Mouse (Mus musculus) cerebral cortex, adult 2 months (tissue): ENCODE data around the gene Tgtp2.

Experiments
- WGBS: fragments of 180-500 bp; shearing (Covaris S2); methylation state at CpG from one replicate; pipeline ENCODE4 v1.1.7; 2018; 5-methylcytosine and 5-hydroxymethylcytosine counted together

Gene Tgtp2

GRCm38 (mm10) chr11:49063713-49064469 is at the start of gene Tgtp2:
TSS of gene Tgtp2 (minus strand) at chr11:49064206.
- 76% methylated on average over 5 of the region's 5 CpGs for WGBS

- WGBS, result 65% methylated on average over 6 of the region's 6 CpGs
Observed at GRCm38 (mm10) chr11:49112624-49113219, 48.7 kb upstream of the Tgtp2 start.

- WGBS, result 37% methylated on average over 1 of the region's 1 CpGs
Observed at GRCm38 (mm10) chr11:49111000-49111399, 47.0 kb upstream of the Tgtp2 start.

DNA sequence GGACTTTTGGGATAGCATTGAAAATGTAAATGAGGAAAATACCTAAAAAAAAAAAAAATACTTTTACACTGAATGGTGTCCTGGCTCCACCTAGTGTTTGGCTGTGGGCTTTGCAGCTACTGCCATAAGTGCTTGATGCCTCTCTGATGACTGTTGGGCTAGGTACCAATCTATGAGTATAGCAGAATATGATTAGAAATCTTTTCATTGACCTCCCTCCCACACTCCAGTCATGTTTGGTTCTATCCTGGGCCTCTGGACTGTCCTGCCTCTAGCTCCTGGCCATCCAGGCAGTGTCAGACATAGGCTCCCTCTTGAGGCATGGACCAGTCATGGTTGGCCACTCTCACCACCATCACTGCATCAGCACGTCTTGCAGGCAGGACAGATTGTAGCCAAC is 44.8 kb upstream of the Tgtp2 start:
- 59% methylated on average over 1 of the region's 1 CpGs for WGBS

DNA sequence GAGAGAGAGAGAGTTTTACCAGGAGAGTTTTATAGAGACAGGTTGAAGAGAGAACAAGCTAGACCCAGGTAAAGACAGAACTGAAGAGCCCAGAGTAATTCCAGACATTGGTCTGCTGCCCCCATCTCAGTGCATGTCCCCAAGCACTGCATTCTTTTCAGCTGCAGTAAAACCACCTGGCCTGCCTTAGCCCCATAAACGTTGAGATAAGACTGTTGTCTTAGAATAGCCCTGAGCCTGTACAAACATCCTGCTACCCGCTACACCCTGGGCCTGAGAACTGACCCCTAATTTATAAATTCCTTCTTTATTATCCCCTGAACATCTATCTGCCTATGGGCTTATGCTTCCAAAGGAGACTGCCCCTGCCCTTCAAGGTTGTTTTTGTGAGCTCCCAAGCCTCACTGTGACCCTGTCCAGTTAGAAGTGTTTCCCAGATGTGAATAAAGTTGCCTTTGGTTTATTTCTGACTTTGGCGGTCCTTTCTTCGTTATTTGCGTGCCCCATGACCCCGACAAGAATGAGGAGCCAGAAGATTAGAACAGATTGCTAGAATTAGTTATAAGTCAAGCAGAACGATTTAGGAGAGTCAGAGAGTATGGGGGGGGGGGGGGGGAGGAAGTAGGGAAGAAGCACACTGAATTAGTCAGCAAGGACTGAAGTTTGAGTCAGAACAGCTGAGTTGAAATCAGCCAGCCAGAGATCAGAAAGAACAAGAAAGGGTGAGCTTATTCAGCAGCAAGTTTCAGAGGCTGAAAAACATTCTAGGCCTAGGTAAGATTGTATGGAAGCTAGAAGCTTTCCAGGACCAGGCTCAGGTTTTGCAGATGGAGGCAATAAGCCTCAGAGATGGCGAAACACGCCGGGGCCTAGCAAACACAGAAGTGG is 43.9 kb upstream of the Tgtp2 start:
- 78% methylated on average over 10 of the region's 10 CpGs for WGBS

DNA sequence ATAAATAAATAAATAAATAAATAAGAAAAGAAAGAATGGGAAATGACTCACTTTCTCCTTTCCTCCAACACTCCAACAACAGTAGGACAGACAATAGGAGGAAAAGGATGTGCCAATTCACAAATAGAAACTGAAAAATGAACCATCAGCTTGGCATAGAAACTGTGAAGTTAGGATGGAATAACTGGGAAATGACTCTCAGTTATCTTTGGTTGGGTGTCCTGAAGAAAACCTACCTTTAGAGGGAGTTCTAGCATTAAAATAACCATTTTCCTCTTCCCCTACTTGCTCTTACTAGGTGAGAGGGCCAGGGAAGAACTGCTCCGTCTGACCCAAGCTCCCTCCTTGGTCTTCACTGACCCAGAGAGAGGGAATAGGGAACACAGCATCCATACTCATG is 41.7 kb upstream of the Tgtp2 start:
- 81% methylated on average over 1 of the region's 1 CpGs for WGBS

GRCm38 (mm10) chr11:49103047-49103693 is 39.2 kb upstream of the Tgtp2 start:
- 16% methylated on average over 8 of the region's 8 CpGs for WGBS

- WGBS, result 65% methylated on average over 5 of the region's 5 CpGs
Observed at GRCm38 (mm10) chr11:49101500-49101899, 37.5 kb upstream of the Tgtp2 start.

DNA sequence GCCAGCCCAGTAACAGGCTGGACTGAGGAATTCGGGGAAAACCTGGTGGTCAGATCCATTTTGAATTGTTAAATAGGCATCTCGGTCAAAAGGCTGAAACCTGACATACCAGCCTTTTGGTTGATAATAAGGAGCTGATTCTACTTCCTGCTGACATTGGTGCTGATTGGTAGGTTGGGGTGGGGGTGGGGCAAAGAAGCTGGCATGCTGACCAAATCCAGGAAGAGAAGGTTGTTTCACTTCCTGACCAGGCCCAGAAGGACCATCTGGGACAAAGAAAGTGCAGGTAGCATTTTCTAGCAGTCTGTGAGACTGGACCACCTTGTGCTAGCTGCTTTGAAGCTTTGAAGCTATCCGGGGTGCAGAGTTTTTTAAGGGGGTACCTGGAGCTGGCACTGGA is 36.4 kb upstream of the Tgtp2 start:
- WGBS, result 89% methylated on average over 3 of the region's 3 CpGs

DNA sequence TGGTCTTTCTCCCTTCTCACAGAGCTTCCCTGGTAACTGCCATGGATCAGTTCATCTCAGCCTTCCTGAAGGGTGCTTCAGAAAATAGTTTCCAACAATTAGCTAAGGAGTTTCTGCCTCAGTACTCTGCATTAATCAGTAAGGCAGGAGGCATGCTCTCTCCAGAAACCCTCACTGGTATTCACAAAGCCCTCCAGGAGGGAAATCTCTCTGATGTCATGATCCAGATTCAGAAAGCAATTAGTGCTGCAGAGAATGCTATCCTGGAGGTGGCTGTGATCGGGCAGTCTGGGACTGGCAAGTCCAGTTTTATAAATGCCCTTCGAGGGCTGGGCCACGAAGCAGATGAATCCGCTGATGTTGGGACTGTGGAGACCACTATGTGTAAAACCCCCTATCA is 31.4 kb upstream of the Tgtp2 start:
- whole genome bisulfite sequencing, result 78% methylated on average over 4 of the region's 4 CpGs

DNA sequence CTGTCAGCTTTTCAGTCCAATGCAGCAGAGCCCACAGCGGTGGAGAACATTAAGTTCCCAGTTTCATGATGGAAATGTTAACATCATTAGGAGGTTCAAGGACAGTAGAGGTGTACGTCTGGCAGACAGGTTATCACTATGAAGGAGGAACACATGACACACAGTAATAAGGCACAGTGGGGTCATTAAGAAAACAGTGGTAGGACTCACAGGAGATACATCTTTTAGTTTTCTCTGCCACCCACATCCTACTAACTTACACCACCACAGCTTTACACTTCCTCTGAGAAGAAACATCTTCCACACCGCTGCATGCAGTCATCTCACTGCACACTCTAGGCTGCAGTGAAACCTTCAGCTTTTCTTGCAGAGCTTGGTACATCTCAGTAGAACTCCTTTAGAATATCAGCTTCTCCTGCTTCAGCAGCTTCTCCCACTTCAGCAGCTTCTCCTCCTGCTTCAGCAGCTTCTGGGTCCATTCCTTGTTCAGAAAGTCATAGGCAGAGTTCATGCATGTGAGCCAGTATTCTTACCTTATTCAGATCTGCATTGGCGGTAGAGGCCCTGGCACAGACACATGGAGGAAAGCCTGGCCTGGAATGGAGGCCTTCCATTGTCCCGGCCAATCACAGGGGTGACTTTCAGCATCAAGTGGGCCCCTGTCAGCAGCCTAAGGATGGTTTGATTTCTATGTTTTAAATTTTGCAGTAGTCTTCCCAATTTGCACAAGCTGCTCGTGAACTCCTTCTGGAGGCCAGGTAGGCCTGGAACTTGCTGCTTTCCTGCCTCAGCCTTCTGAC is 30.1 kb upstream of the Tgtp2 start:
- WGBS, result 90% methylated on average over 6 of the region's 6 CpGs

DNA sequence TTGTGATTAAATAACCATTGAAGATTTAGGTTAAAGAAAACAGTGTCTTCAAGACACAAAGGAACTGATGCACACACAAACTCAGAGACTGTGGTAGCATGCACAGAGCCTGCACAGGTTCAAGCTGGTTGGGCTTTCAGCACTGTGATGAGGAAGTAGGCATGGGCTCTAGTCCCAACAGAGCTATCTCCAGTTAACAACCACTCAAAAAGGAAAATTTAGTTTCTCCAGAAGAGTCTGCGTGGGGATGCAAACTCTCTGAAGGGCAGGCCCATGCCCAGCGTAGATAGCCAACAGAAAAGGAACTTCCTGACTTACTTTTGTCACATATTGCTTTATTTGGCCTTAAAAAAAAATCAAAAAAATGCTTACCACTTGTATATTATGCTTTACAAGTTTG is 28.8 kb upstream of the Tgtp2 start:
- 83% methylated on average over 2 of the region's 2 CpGs for WGBS

GRCm38 (mm10) chr11:49092053-49092586 is 28.1 kb upstream of the Tgtp2 start:
- 100% methylated on average over 1 of the region's 1 CpGs for WGBS

DNA sequence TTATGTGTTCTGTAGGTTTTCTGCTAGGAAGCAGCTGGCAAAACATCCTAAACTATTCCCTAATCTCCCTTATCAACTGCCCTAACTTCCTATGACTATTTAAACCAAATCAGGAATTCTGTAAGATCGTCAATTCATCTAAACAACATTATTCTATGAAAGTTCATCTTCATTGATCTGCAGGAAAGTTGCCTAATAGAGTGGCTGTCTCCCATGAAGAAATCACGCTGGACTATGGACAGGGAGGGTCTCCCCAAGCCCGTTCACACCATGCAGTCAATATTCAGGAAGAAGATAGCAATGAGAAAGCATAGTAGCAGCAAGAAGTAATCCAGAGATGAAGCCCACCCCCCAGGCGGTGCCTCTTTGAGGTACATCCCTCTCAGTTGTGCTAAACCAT is 27.2 kb upstream of the Tgtp2 start:
- WGBS, result 77% methylated on average over 4 of the region's 4 CpGs

- 81% methylated on average over 5 of the region's 5 CpGs for WGBS
Observed at GRCm38 (mm10) chr11:49090551-49090950, 26.5 kb upstream of the Tgtp2 start.

DNA sequence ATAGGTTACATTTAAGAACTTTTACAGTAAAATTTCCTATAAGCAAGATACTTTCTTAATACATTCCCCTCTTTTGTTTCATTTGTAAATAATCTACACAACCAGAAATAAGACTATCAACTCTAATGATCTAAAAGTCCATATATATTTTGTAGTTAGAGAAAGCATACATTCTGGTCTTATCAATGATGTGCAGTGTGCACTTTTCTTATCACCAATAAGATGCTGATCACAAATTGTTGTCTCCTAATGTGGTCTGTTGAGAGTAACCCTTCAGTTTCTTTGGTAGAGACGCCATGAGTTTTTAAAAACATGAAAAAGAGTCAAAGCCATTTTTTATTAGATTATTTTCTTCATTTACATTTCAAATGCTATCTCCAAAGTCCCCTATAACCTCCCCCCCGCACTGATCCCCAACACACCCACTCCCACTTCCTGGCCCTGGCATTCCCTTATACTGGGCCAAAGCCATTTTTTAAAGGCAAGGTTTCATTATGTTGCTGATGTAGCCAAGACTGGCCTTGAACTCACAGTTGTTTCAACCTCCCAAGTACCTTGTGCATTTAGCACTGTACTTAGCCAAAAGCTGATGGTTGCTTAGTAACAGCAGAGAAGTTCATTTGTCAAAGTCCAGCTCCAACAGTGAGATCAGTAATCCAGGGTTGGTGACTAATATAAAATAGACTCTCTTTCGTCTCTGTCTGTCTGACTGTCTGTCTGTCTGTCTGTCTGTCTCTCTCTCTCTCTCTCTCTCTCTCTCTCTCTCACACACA is 25.9 kb upstream of the Tgtp2 start:
- WGBS, result 83% methylated on average over 3 of the region's 3 CpGs

DNA sequence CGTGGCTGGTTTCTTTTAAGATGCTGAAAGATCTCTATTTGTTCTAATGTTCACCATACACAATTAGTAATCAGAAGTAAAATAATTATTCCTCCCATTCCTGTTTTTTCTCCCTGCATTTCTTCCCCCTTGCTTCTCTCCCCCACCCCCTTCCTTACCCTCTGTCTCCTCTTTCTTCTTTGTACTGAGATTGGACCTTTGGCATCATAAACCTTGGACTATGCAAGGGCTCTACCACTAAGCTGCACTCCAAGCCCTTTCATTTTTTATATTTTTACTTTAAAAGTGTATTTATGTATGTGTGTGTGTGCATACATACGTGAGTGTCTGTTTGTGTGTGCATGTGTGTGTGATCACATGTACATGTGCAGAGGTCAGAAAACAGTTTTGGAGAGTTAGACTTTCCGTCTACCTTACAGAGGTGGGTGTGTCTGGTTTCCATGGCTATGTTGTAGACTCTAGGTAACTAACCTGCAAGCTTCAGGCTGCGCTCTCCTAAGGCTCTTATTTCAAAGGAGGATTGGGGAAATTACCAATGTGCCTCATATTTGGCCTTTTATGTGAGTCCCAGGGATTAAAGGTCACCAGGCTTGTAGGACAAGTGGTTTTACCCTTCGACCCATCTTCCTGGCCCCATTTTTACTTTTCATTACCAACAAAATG is 25.1 kb upstream of the Tgtp2 start:
- WGBS, result 97% methylated on average over 5 of the region's 5 CpGs

DNA sequence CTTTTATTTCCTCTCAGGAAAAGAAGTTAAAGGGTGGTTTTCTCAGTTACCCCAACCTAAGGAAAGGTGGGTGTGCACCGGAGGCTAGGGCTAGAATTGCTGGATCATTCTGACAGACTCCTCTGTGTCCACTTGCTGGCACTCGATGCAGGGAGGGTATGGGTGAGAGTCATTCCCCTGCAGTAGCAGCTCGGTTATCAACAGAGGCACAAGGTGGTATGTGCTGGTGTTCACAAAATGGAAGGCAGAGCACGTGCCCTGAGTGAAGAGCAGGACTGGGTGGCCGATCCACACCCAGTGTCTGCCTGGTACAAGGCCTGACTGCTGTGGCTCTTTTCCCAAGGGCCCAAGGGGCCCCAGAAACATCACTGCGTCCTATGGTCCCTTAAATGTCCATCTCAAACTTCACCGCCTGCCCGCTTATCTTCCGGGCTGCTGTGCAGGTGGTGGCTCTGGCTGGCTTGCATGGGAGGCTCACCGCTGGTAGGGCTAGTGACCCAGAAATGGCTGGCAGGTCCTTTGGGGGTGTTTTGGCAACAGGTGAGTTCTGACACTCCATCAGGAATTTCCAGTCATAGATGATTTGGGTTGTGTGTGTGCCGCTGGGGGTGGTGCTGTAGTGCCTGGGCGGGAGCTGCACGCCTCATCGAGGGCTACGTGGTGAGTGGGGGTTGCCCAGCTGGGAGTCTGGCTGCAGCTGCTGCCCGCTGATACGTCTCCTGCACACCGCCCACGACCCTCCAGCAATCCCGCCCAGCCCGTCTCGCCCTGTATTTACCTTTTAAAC is 24.0 kb upstream of the Tgtp2 start:
- 56% methylated on average over 22 of the region's 22 CpGs for WGBS

DNA sequence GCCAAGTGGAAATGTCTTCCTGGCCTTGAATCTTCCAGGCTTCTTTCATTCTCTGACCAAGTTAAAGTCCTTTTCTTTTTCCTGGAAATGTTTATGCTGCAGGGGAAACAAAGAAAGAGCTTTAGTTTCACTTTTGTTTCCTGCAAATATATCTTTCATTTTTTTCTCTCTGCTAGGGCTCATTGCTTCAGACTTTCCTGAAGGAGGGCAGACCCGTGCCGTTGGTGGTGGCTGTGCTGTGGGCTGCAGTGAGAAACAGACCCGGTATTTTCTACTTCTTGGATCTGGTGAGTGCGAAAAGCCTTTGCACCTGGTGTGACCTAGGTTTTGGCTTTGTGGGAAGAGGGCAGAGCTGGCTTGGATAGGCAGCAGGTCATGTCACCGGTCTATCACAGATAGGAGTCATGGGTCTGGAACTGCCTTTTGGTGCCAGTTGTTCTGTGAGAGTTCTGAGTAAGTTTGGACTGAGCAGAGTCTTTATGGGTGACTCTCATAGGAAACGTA is 22.9 kb upstream of the Tgtp2 start:
- 80% methylated on average over 6 of the region's 6 CpGs for WGBS
